Mouse (Mus musculus): Measurements from ENCODE around the gene Ppp1r14b. TPM values are rescaled to one million over a fixed set of nuclear protein-coding genes. Genes with fewer than 3 reads are reported as not detected.
A peak's percentile ranks its signal among the peaks of the same experiment; 100 is the strongest.

Ppp1r14b gene
- total RNA-seq, 1 experiment from 2014 or later: 31.2 TPM

GRCm38 (mm10) chr19:7017541-7018457 lies 43.0 kb downstream of the Ppp1r14b start:
- ATAC-seq (replicated peaks; ENCODE audit: insufficient number of reproducible peaks, low FRiP score, low TSS enrichment, poor library complexity, severe bottlenecking): peak; percentile 40

- ATAC-seq (replicated peaks; ENCODE audit: insufficient number of reproducible peaks, low FRiP score, low TSS enrichment, poor library complexity, severe bottlenecking): peak; percentile 20; the same call in 1 of the 2 replicates
Measured at GRCm38 (mm10) chr19:7018546-7018945, 43.8 kb downstream of the Ppp1r14b start.

GRCm38 (mm10) chr19:7019191-7019590 lies 44.4 kb downstream of the Ppp1r14b start, which contains the start of gene Fermt3:
TSS of gene Fermt3 (minus strand) at chr19:7019469.
- ATAC-seq (replicated peaks; ENCODE audit: insufficient number of reproducible peaks, low FRiP score, low TSS enrichment, poor library complexity, severe bottlenecking): peak; percentile 78

- ATAC-seq (replicated peaks; ENCODE audit: insufficient number of reproducible peaks, low FRiP score, low TSS enrichment, poor library complexity, severe bottlenecking): peak; percentile 36; the same call in 1 of the 2 replicates
Measured at GRCm38 (mm10) chr19:7020224-7020641, 45.5 kb downstream of the Ppp1r14b start.

Other genes with a start within 250 kb of the Ppp1r14b start
- gene Rps6ka4, start 134.3 kb upstream of the Ppp1r14b start, total RNA-seq (2017): 11.8 to 24.6 TPM (median 20.5 TPM) in 3 replicates
- gene Ccdc88b, start 116.8 kb upstream of the Ppp1r14b start, total RNA-seq (2017): 92.9 to 171 TPM (median 102 TPM) in 3 replicates
- gene Trmt112, start 65.3 kb upstream of the Ppp1r14b start, total RNA-seq (2017): 84.5 to 135 TPM (median 85.6 TPM) in 3 replicates
- 520 to 936 TPM (median 803 TPM) in 3 replicates for gene Prdx5, start 64.9 kb upstream of the Ppp1r14b start, total RNA-seq (2017)
- 39.1 to 50.2 TPM (median 46.8 TPM) in 3 replicates for gene Esrra, start 53.2 kb upstream of the Ppp1r14b start, total RNA-seq (2017)
- not detected in 3 replicates for gene Catsperz, start 49.6 kb upstream of the Ppp1r14b start, total RNA-seq (2017)
- not detected in 3 replicates for gene Kcnk4, start 40.5 kb upstream of the Ppp1r14b start, total RNA-seq (2017)
- 9.3 to 26.0 TPM (median 10.3 TPM) in 3 replicates for gene Bad, start 33.1 kb upstream of the Ppp1r14b start, total RNA-seq (2017)
- 13.1 to 16.8 TPM (median 14.2 TPM) in 3 replicates for gene Gpr137, start 32.5 kb upstream of the Ppp1r14b start, total RNA-seq (2017)
- 9.2 to 17.4 TPM (median 15.8 TPM) in 3 replicates for gene Plcb3, start 1.5 kb downstream of the Ppp1r14b start, total RNA-seq (2017)
- 62.9 to 104 TPM (median 63.6 TPM) in 3 replicates for gene Fkbp2, start 5.5 kb downstream of the Ppp1r14b start, total RNA-seq (2017)
- gene Vegfb, start 12.7 kb downstream of the Ppp1r14b start, total RNA-seq (2017): 0.43 to 3.0 TPM (median 1.8 TPM) in 3 replicates
- gene Dnajc4, start 17.6 kb downstream of the Ppp1r14b start, total RNA-seq (2017): 20.1 to 34.0 TPM (median 27.0 TPM) in 3 replicates
- 8.8 to 12.2 TPM (median 9.7 TPM) in 3 replicates for gene Nudt22, start 21.1 kb downstream of the Ppp1r14b start, total RNA-seq (2017)
- 2.5 to 5.0 TPM (median 3.0 TPM) in 3 replicates for gene Trpt1, start 21.2 kb downstream of the Ppp1r14b start, total RNA-seq (2017)
- 265 to 357 TPM (median 285 TPM) in 3 replicates for gene Fermt3, start 44.5 kb downstream of the Ppp1r14b start, total RNA-seq (2017)
- 86.9 to 106 TPM (median 100 TPM) in 3 replicates for gene Stip1, start 65.0 kb downstream of the Ppp1r14b start, total RNA-seq (2017)
- 0.32 to 1.8 TPM in 2 of 3 replicates, not detected in the other for gene Macrod1, start 81.8 kb downstream of the Ppp1r14b start, total RNA-seq (2017)
- 0.10 TPM in 1 of 3 replicates, not detected in the others for gene Flrt1, start 130.8 kb downstream of the Ppp1r14b start, total RNA-seq (2017)
- gene Otub1, start 231.3 kb downstream of the Ppp1r14b start, total RNA-seq (2017): 71.4 to 75.8 TPM (median 73.8 TPM) in 3 replicates
- 236 to 274 TPM (median 246 TPM) in 3 replicates for gene Cox8a, start 242.6 kb downstream of the Ppp1r14b start, total RNA-seq (2017)

Measured in monocyte, adult 5-6 weeks (primary cell).